Mouse (Mus musculus) urinary bladder, postnatal 36 days (tissue): ENCODE data around the gene Catsperd.

Experiments used
- DNase-seq, 2 experiments: peaks; one replicate each; pipeline ENCODE4 v3.0.0; 2022; ENCODE audit warnings: low spot score in 2 of 2, mixed read lengths in 1 of 2

The Catsperd gene

DNA sequence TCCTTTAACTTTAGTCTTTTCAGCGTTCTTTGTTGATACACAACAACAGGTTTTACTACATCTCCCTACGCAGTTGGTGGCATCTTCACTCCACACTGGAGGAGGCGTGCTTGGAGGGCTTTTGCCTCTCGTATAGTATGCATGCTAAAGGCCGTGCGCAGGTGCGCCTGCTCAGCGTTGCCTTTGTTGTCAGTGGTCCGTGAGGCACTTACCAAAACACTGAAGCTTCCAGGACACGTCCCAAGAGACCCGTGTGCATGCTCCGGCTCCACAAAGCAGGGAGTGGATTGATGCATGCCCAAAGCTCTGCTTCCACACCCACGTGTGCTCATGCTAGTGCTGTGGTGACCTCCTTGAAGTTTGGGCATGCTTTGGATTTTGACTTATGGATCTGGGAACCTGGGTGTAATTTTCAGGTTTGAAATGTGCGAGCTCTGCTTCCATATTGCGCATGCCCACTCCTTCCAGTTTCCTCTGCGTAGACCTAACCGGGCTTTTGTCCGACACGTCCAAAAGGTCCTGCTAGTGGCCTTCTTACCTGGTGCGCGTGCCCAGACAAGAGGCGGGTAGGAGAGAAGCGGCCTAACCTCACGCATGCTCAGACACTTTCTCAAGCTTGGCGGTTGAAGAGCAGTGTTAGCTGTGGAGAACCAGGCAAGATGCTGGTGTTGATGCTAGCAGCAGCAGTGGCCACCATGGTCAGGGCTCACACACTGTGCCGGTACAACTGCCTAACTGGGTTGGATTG, at the start of gene Catsperd:
Catsperd (plus strand) TSS at position 614 of the 748 bp plus-strand sequence.
- peak in 1 of 2 experiments; percentile 56 for DNase-seq

DNA sequence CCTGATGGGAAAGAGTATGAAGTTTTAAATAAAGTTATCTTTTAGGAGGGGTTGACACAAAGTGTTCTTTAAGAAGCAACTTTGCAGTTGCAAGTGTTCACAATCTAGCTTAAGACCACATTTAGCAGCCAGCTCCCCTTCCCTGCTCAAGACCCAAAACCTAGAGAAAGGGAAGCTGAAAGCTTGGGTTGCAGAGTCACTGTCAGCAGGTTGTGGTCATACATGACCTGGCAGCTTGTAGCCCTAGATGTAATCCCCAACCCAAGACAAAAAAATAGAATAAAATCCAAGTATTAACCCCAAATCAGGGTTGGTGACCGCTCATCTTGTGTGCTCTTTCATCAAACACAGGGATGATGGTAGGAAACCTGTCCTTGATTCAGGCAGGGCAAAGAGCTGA, 44.9 kb upstream of the Catsperd start:
- no peak for DNase-seq

DNA sequence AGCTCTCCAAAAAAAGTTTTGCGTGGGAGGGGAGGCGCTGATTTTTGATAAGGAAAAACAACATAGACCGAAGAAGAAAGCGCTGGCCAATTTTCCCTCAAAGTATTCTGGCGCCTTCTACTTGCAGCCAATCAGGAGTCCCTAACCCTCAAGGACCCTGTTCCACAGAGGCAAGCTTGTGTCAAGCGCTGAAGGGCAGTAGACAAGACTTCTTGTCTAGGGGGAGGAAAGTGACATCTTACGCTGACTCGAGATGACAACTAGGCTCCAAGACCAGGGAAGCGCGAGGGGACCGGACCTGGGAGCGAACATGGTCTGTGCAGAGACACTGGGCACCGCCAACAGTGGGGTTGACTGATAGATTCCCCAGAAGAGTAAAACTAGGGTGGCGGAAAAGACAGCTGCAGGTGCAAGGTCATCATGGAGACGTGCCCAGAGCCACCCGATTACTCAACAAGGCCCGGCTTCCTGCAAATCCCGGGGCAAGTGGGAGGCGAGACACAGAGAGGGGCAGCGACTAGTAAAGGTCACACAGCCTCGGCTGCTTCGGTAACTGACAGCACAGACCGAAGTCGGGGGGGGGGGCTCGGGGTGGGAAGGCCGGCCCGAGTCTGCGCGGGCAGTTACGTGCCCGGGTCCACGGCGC, 44.2 kb upstream of the Catsperd start:
- DNase-seq: peak in 1 of 2 experiments; percentile 50

DNA sequence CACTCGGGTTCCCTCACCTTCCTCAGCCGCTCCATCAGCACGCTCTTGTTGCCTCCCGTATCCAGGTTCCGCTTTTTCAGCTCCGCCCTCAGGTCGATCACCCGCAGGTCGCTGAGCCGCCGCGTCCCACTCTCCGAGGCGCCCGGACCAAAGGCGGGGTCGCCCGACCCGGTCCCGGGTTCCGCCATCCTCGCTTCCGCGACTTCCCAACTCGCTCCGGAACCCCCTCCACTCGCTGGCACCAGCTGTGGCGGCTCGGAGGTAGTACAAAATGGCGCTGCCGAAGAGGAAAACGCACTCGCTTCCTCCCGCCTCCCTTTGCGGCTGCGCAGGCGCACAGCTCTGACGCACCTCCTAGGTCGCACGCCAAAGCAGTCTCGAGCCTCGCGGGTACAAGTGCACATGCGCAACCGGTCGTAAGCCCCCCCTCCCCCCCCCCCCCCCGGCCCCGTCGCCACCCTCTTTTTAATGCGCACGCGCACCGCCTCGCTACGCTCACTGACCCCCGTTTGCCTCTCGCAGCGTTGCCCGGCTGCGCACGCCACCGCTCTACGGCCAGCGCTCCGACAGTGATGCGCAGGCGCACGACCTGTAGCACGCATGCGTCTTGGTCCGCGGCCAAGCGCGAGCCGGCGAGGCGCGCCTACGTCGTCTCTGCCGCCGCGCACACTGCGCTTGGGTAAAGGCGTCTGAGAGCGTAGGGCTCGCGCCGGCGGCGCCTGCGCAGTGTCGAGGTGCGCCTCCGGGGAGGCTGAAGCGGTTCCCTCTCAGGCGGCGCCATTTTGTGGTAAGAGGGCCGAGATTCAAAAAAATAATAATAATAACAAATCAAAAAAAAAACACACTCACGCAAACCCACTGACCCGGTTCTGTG, 43.4 kb upstream of the Catsperd start, which contains the start of the genes Safb2 and Safb:
Safb2 (minus strand) TSS at position 329 of the 874 bp plus-strand sequence.
Safb (plus strand) TSS at position 569 of the 874 bp plus-strand sequence.
- peak; percentile 98 to 99 for DNase-seq

DNA sequence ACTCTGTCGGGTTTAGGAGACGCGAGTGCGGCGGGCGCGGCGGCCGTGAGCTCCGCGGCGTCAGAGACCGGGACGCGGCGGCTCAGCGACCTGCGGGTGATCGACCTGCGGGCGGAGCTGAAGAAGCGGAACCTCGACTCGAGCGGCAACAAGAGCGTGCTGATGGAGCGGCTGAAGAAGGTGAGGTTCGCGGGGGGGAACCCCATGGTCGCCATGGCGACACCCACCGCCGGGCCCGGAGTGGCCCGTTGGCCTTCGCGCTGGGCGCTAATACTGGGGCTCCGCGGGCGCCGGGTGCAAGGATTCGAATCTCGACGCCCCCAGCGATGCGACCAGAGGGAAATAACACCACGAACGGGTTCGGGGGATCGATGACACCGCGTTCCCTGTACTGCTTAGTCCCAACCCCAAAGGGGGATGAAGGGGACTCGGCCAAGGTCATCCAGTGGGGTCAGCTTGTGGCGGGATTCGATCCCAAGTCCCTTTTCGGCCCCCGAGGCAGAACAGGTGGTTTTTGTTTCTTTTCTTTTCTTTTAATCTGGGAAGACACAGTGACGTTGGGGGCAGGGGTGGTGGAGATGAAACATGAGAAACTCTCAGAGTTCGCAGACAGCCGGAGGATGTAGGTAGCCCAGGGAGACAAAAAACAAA, 42.6 kb upstream of the Catsperd start:
- peak in 1 of 2 experiments; percentile 38 for DNase-seq

DNA sequence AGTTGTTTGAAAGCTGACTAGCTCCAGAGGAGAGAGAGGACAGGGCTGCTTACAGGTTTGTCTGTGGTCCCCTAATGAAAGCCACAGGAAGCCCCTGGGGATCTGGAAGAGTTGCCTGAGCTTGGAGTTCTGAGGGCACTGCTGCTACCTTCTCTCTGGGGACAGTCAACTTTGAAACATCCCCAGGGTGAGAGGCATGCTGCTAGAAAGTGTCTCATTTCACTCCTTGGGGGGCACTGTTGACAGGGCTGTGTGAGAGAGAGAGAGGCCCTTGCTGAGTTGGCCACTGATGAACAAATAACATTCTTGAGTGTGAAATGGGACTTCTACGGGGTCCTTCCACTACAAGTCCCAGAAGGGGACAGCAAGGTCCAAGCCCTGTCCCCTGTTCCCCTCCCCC, 40.2 kb upstream of the Catsperd start:
- no peak for DNase-seq

- no peak for DNase-seq
Measured at GRCm38 (mm10) chr17:56588921-56589320, 39.0 kb upstream of the Catsperd start.

- no peak for DNase-seq
Measured at GRCm38 (mm10) chr17:56592553-56592952, 35.4 kb upstream of the Catsperd start.

DNA sequence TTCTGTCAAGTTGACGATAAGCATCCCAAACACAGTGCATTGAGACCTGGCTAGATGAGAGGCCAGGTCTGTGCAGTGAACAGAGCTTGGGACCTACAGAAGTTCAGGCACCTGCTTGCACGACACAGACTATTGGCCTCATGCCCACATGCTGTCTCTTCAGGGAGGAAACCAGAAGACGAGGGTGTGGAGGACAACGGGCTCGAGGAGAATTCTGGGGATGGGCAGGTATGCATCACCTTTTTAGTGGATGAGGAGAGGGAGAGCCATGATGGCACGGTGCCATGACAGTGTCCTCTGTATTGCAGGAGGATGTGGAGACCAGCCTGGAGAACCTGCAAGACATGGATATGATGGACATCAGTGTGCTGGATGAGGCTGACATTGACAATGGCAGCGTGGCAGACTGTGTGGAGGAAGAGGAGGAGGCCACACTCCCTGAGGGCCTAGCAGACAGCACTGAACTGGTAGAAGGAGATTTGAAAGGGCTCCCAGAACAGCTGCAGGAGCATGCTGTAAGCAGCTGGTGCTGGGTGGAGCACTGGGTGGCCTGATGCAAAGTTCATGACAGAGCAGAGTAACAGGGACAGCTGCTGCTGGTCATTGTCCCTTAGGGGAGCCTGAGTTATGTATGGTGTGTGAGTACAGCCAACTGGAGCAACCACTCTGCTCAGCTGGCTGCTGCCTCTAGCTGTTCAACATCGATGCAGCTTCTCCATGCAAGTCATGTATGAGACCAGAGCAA, 34.2 kb upstream of the Catsperd start:
- no peak for DNase-seq

GRCm38 (mm10) chr17:56603186-56604069, 24.5 kb upstream of the Catsperd start:
- no peak for DNase-seq

DNA sequence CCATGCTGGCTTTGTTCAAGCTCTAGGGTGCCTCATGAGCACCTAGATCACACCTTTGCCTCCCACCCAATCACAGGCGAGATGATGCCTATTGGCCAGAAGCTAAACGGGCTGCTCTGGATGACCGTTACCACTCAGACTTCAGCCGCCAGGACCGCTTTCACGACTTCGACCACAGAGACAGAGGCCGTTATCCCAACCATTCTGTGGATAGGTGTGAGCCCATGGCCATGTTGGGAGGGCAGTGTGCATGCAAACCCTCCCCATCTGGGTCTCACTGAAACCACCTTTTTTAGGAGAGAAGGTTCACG, 23.9 kb upstream of the Catsperd start:
- DNase-seq: no peak

- DNase-seq: no peak
Measured at GRCm38 (mm10) chr17:56604422-56604821, 23.5 kb upstream of the Catsperd start.

- no peak for DNase-seq
Measured at GRCm38 (mm10) chr17:56605431-56605830, 22.5 kb upstream of the Catsperd start.

DNA sequence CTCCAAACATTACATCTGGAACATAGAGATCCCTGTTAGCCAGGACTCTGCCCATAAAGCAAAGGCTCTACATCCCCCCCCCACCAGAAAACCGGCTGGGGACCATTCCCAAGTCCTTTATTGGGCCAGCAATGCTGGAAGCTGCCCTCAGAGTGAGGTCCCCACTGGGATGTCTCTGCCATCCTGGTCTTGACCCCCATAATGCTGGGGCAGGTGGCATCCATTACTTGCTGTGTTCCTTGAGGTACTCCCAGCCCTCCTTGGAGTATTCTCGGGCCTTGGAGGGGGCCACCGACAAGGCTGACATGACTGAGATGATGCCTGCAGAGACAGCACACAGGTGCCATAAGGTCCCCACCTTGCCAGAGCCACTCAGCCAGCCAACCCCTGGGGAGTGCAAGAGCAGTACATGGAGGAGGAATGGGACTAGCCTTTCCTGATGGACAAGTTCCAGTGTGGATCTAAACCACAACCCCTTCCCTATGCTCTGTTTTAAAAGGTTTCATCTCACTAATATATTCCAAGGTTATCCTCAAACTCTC, 20.4 kb upstream of the Catsperd start:
- DNase-seq: no peak

DNA sequence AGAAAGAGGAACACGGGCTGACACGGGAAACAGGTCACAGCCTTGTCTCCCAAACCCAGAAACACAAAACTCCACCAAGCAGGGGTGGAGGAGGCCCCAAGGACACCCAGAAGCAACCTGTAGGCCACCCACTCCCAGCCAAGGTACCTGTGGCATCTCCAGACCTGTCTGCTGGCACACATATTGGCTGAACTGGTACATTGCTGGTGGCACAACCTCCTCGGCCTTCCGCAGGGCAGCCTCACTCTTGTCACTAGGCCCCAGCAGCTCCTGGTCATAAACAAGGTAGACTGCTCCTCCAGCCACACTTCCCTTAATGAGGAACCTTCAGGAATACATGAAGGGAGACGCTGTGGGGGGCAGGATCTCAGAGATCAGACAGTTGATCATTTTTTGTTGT, 19.2 kb upstream of the Catsperd start:
- DNase-seq: no peak

- DNase-seq: peak; percentile 92 to 95
Measured at GRCm38 (mm10) chr17:56609452-56610171, 18.3 kb upstream of the Catsperd start, which contains the start of gene 2410015M20Rik. TSS of gene 2410015M20Rik (minus strand) at chr17:56609771.

- DNase-seq: no peak
Measured at GRCm38 (mm10) chr17:56611323-56611722, 16.6 kb upstream of the Catsperd start.

- no peak for DNase-seq
Measured at GRCm38 (mm10) chr17:56611861-56612564, 15.9 kb upstream of the Catsperd start.
